Mouse (Mus musculus) embryonic stem cell, embryonic (primary cell): ENCODE data around the gene Mark3.
"Not testable (repeated sequence)": the region's sequence is repeated elsewhere in the genome, so short reads cannot be mapped to it uniquely, and the experiment has no call there.

Experiments
- CTCF ChIA-PET, 4 experiments: fragments of 300-600 bp in 2 of 4; fragments of 350-600 bp in 2 of 4; sonication (Branson Sonifier 250); formaldehyde crosslinking; loops; one replicate each; lab custom pipeline; 2022; ENCODE audit warnings: inconsistent platforms in 2 of 4; lab: Charles Lee
- POLR2A ChIA-PET, 4 experiments: fragments of 300-600 bp in 2 of 4; fragments of 350-600 bp in 2 of 4; sonication (Branson Sonifier 250); formaldehyde crosslinking; loops; one replicate each; lab custom pipeline; 2022; ENCODE audit warnings: antibody characterized with exemption in 4 of 4, inconsistent platforms in 1 of 4; lab: Charles Lee

The Mark3 gene

GRCm38 (mm10) chr12:111655695-111656094 lies 81.4 kb downstream of the Mark3 start:
- CTCF ChIA-PET: interaction anchor here in 2 of 4 experiments (0.9 to 3.8 kb wide), 5 partner anchors 11 to 41 kb away, joined by 3 to 22 read pairs (median 4); no protein-coding TSS in a partner anchor
- POLR2A ChIA-PET: interaction anchor here in 2 of 4 experiments (0.8 to 4.5 kb wide), 13 partner anchors 8 to 108 kb away, joined by 3 to 31 read pairs (median 7); no protein-coding TSS in a partner anchor

- ChIA-PET CTCF (no interaction called here), POLR2A (interaction anchor here in 1 of 4 experiments (1.0 kb wide), 1 partner anchor 13 kb away, joined by 5 read pairs; the partner anchor contains the start of gene Ckb)
These were observed 85.0 kb downstream of the Mark3 start for GRCm38 (mm10) chr12:111659331-111659730.

GRCm38 (mm10) chr12:111660628-111661027 lies 86.3 kb downstream of the Mark3 start:
- ChIA-PET CTCF (interaction anchor here in 2 of 4 experiments (0.6 to 1.1 kb wide), 3 partner anchors 33 to 52 kb away, joined by 3 to 9 read pairs (median 4); no protein-coding TSS in a partner anchor), POLR2A (interaction anchor here in 3 of 4 experiments (1.0 to 30.5 kb wide), 8 partner anchors 8 to 35 kb away, joined by 3 to 1165 read pairs (median 4); partner anchors contain the start of genes Ckb (in 3 of the 3) and Trmt61a (in 1 of the 3))

- POLR2A ChIA-PET: interaction anchor here in 3 of 4 experiments (0.6 to 30.5 kb wide), 10 partner anchors 9 to 888 kb away, joined by 3 to 1165 read pairs (median 6); partner anchors contain the start of genes Ckb (in 3 of the 3) and Trmt61a (in 2 of the 3)
- CTCF ChIA-PET: not testable (repeated sequence)
These were observed 87.2 kb downstream of the Mark3 start for GRCm38 (mm10) chr12:111661554-111661953.

- POLR2A ChIA-PET: interaction anchor here (0.6 to 30.5 kb wide), 54 partner anchors 8 to 655 kb away, joined by 3 to 1165 read pairs (median 4); partner anchors contain the start of genes Ckb (in 4 of the 4), Trmt61a (in 3 of the 4), Apopt1 (in 2 of the 4) and Bag5 (in 2 of the 4)
These were observed 89.2 kb downstream of the Mark3 start for GRCm38 (mm10) chr12:111663228-111664143.

GRCm38 (mm10) chr12:111664144-111664634 lies 89.9 kb downstream of the Mark3 start:
- ChIA-PET POLR2A (interaction anchor here (0.5 to 30.5 kb wide), 51 partner anchors 8 to 316 kb away, joined by 3 to 1165 read pairs (median 4); partner anchors contain the start of genes Ckb (in 4 of the 4), Trmt61a (in 3 of the 4), Apopt1 (in 2 of the 4) and Bag5 (in 2 of the 4)), CTCF (interaction anchor here (0.6 to 6.9 kb wide), 22 partner anchors 8 to 481 kb away, joined by 3 to 128 read pairs (median 4); partner anchors contain the start of genes Atp5mpl (in 1 of the 4) and Ckb (in 1 of the 4))

More at GRCm38 (mm10) chr12:111663228-111664143, 89.2 kb downstream of the Mark3 start:
- CTCF ChIA-PET: interaction anchor here (0.6 to 6.9 kb wide), 24 partner anchors 9 to 482 kb away, joined by 3 to 128 read pairs (median 4); partner anchors contain the start of genes Atp5mpl (in 1 of the 4) and Ckb (in 1 of the 4)

GRCm38 (mm10) chr12:111665041-111665880 lies 90.9 kb downstream of the Mark3 start:
- POLR2A ChIA-PET: interaction anchor here (0.6 to 30.5 kb wide), 41 partner anchors 8 to 585 kb away, joined by 3 to 1165 read pairs (median 4); partner anchors contain the start of genes Trmt61a (in 3 of the 4), Apopt1 (in 2 of the 4), Bag5 (in 2 of the 4) and Ckb (in 2 of the 4)
- CTCF ChIA-PET: interaction anchor here (0.5 to 6.9 kb wide), 16 partner anchors 8 to 107 kb away, joined by 3 to 128 read pairs (median 3); partner anchors contain the start of gene Trmt61a (in 1 of the 4)

- ChIA-PET CTCF (interaction anchor here (0.6 to 6.9 kb wide), 9 partner anchors 11 to 66 kb away, joined by 3 to 128 read pairs (median 3); partner anchors contain the start of gene Trmt61a (in 1 of the 4)), POLR2A (interaction anchor here (0.6 to 30.5 kb wide), 25 partner anchors 9 to 153 kb away, joined by 3 to 1165 read pairs (median 4); partner anchors contain the start of genes Trmt61a (in 3 of the 4), Apopt1 (in 2 of the 4), Bag5 (in 2 of the 4) and Ckb (in 1 of the 4))
These were observed 92.1 kb downstream of the Mark3 start for GRCm38 (mm10) chr12:111666380-111666779.

- POLR2A ChIA-PET: interaction anchor here (1.0 to 30.5 kb wide), 17 partner anchors 10 to 186 kb away, joined by 3 to 1165 read pairs (median 6); partner anchors contain the start of genes Trmt61a (in 3 of the 4), Apopt1 (in 1 of the 4), Bag5 (in 1 of the 4) and Ckb (in 1 of the 4)
- CTCF ChIA-PET: interaction anchor here (1.0 to 6.9 kb wide), 10 partner anchors 9 to 184 kb away, joined by 3 to 128 read pairs (median 6); no protein-coding TSS in a partner anchor
These were observed 93.1 kb downstream of the Mark3 start for GRCm38 (mm10) chr12:111667421-111667820.

- POLR2A ChIA-PET: interaction anchor here (0.5 to 30.5 kb wide), 45 partner anchors 8 to 299 kb away, joined by 3 to 1165 read pairs (median 4); partner anchors contain the start of genes Trmt61a (in 3 of the 4), Apopt1 (in 2 of the 4), Bag5 (in 2 of the 4) and Eif5 (in 2 of the 4)
These were observed 94.2 kb downstream of the Mark3 start for GRCm38 (mm10) chr12:111668457-111668912.

GRCm38 (mm10) chr12:111669000-111669788 lies 94.9 kb downstream of the Mark3 start:
- CTCF ChIA-PET: interaction anchor here (0.6 to 6.9 kb wide), 32 partner anchors 8 to 243 kb away, joined by 3 to 128 read pairs (median 5); no protein-coding TSS in a partner anchor
- POLR2A ChIA-PET: interaction anchor here (0.5 to 30.5 kb wide), 43 partner anchors 8 to 299 kb away, joined by 3 to 1165 read pairs (median 4); partner anchors contain the start of genes Trmt61a (in 3 of the 4), Apopt1 (in 2 of the 4), Bag5 (in 2 of the 4) and Eif5 (in 2 of the 4)

More at GRCm38 (mm10) chr12:111668457-111668912, 94.2 kb downstream of the Mark3 start:
- CTCF ChIA-PET: interaction anchor here (0.5 to 6.9 kb wide), 49 partner anchors 8 to 299 kb away, joined by 3 to 128 read pairs (median 4); partner anchors contain the start of genes Atp5mpl (in 1 of the 4) and Zfyve21 (in 1 of the 4)

GRCm38 (mm10) chr12:111669961-111670360 lies 95.6 kb downstream of the Mark3 start:
- ChIA-PET CTCF (interaction anchor here (0.5 to 1.7 kb wide), 12 partner anchors 9 to 85 kb away, joined by 3 to 15 read pairs (median 4); no protein-coding TSS in a partner anchor), POLR2A (interaction anchor here (0.6 to 31.4 kb wide), 48 partner anchors 5 to 491 kb away, joined by 3 to 1165 read pairs (median 6); partner anchors contain the start of genes Apopt1 (in 2 of the 4), Bag5 (in 2 of the 4), Eif5 (in 2 of the 4) and Trmt61a (in 2 of the 4))

GRCm38 (mm10) chr12:111670371-111670971 lies 96.1 kb downstream of the Mark3 start:
- ChIA-PET CTCF (interaction anchor here (0.5 to 1.7 kb wide), 13 partner anchors 9 to 1639 kb away, joined by 3 to 15 read pairs (median 4); no protein-coding TSS in a partner anchor), POLR2A (interaction anchor here (0.6 to 31.4 kb wide), 62 partner anchors 4 to 866 kb away, joined by 3 to 1165 read pairs (median 5); partner anchors contain the start of genes Apopt1 (in 2 of the 4), Bag5 (in 2 of the 4), Eif5 (in 2 of the 4) and Trmt61a (in 2 of the 4))

- ChIA-PET CTCF (interaction anchor here (0.6 to 1.7 kb wide), 8 partner anchors 25 to 1639 kb away, joined by 3 to 15 read pairs (median 6); no protein-coding TSS in a partner anchor), POLR2A (interaction anchor here (0.6 to 31.4 kb wide), 58 partner anchors 4 to 865 kb away, joined by 3 to 1165 read pairs (median 7); partner anchors contain the start of genes Apopt1 (in 2 of the 4), Bag5 (in 2 of the 4), Eif5 (in 2 of the 4) and Trmt61a (in 2 of the 4))
These were observed 96.7 kb downstream of the Mark3 start for GRCm38 (mm10) chr12:111670976-111671375.
